Mouse (Mus musculus): Measurements from ENCODE around the gene Tlr9. TPM values are rescaled to one million over a fixed set of nuclear protein-coding genes. Genes with fewer than 3 reads are reported as not detected.

The Tlr9 gene
- polyA plus RNA-seq, 1 experiment from 2014 or later: 0.05 TPM

- Histone ChIP-seq H3K4me3 (no peak overlapping the region), H3K9me3 (replicated peaks) (no peaks in the 10 kb centered on the region), H3K4me1 (no peaks in the 10 kb centered on the region), H3K27me3 (no peaks in the 10 kb centered on the region), H3K4me2 (replicated peaks) (no peak overlapping the region), H3K9ac (no peak overlapping the region), H3K36me3 (peaks cover 98% of the 10 kb centered on the region), H3K27ac (no peak overlapping the region)
- 94% methylated on average over 10 of the region's 10 CpGs for WGBS
- no peak for ATAC-seq (ENCODE audit: low FRiP score)
Observed at GRCm38 (mm10) chr9:106237878-106238277, 15.5 kb downstream of the Tlr9 start.

- 91% methylated on average over 10 of the region's 10 CpGs for WGBS
- H3K36me3 ChIP-seq: peaks cover 65% of the 10 kb centered on the region
- ATAC-seq (ENCODE audit: low FRiP score): no peak
- no peaks in the 10 kb centered on the region for H3K27me3 ChIP-seq
- H3K4me2 ChIP-seq (replicated peaks): no peak overlapping the region
- no peak overlapping the region for H3K9ac ChIP-seq
- peaks cover 6% of the 10 kb centered on the region for H3K4me1 ChIP-seq
- no peak overlapping the region for H3K27ac ChIP-seq
- no peak overlapping the region for H3K4me3 ChIP-seq
- no peaks in the 10 kb centered on the region for H3K9me3 ChIP-seq (replicated peaks)
Observed at GRCm38 (mm10) chr9:106241541-106242164, 19.3 kb downstream of the Tlr9 start.

GRCm38 (mm10) chr9:106242813-106243488, 20.6 kb downstream of the Tlr9 start:
- peaks cover 52% of the 10 kb centered on the region for H3K36me3 ChIP-seq
- no peak overlapping the region for H3K9ac ChIP-seq
- no peak overlapping the region for H3K4me3 ChIP-seq
- H3K4me2 ChIP-seq (replicated peaks): no peak overlapping the region
- no peaks in the 10 kb centered on the region for H3K9me3 ChIP-seq (replicated peaks)
- WGBS: 74% methylated on average over 19 of the region's 19 CpGs
- H3K27me3 ChIP-seq: no peaks in the 10 kb centered on the region
- H3K27ac ChIP-seq: no peak overlapping the region
- H3K4me1 ChIP-seq: peaks cover 15% of the 10 kb centered on the region
- ATAC-seq (ENCODE audit: low FRiP score): no peak

GRCm38 (mm10) chr9:106249550-106249949, 27.2 kb downstream of the Tlr9 start:
- Histone ChIP-seq H3K9me3 (replicated peaks) (no peaks in the 10 kb centered on the region), H3K4me2 (replicated peaks) (no peak overlapping the region), H3K27me3 (no peaks in the 10 kb centered on the region), H3K36me3 (no peaks in the 10 kb centered on the region; the same call in 1 of the 2 replicates), H3K9ac (no peak overlapping the region), H3K4me1 (peaks cover 32% of the 10 kb centered on the region), H3K27ac (no peak overlapping the region), H3K4me3 (no peak overlapping the region)
- WGBS: 91% methylated on average over 11 of the region's 11 CpGs
- no peak for ATAC-seq (ENCODE audit: low FRiP score)

GRCm38 (mm10) chr9:106250245-106250644, 27.8 kb downstream of the Tlr9 start:
- ATAC-seq (ENCODE audit: low FRiP score): no peak
- peaks cover 32% of the 10 kb centered on the region for H3K4me1 ChIP-seq
- H3K9ac ChIP-seq: no peak overlapping the region
- 51% methylated on average over 4 of the region's 4 CpGs for WGBS
- no peak overlapping the region for H3K4me2 ChIP-seq (replicated peaks)
- H3K27ac ChIP-seq: no peak overlapping the region
- H3K27me3 ChIP-seq: no peaks in the 10 kb centered on the region
- no peak overlapping the region for H3K4me3 ChIP-seq
- no peaks in the 10 kb centered on the region for H3K9me3 ChIP-seq (replicated peaks)
- H3K36me3 ChIP-seq: no peaks in the 10 kb centered on the region; the same call in 1 of the 2 replicates

- no peak overlapping the region for H3K9ac ChIP-seq
- 72% methylated on average over 8 of the region's 8 CpGs for WGBS
- H3K4me2 ChIP-seq (replicated peaks): no peak overlapping the region
- no peaks in the 10 kb centered on the region for H3K27me3 ChIP-seq
- no peak overlapping the region for H3K4me3 ChIP-seq
- H3K4me1 ChIP-seq: peaks cover 31% of the 10 kb centered on the region
- no peaks in the 10 kb centered on the region for H3K9me3 ChIP-seq (replicated peaks)
- ATAC-seq (ENCODE audit: low FRiP score): no peak
- no peak overlapping the region for H3K27ac ChIP-seq
- no peaks in the 10 kb centered on the region for H3K36me3 ChIP-seq
Observed at GRCm38 (mm10) chr9:106251066-106251465, 28.7 kb downstream of the Tlr9 start.

- Histone ChIP-seq H3K4me2 (replicated peaks) (no peak overlapping the region), H3K4me1 (peaks cover 8% of the 10 kb centered on the region; the same call in 1 of the 2 replicates), H3K27me3 (no peaks in the 10 kb centered on the region), H3K27ac (no peak overlapping the region), H3K9ac (no peak overlapping the region), H3K9me3 (replicated peaks) (no peaks in the 10 kb centered on the region), H3K36me3 (no peaks in the 10 kb centered on the region), H3K4me3 (no peak overlapping the region)
- WGBS: 79% methylated on average over 2 of the region's 2 CpGs
- ATAC-seq (ENCODE audit: low FRiP score): no peak
Observed at GRCm38 (mm10) chr9:106254001-106254400, 31.6 kb downstream of the Tlr9 start.

GRCm38 (mm10) chr9:106258412-106258811, 36.0 kb downstream of the Tlr9 start:
- no peaks in the 10 kb centered on the region for H3K27me3 ChIP-seq
- 90% methylated on average over 4 of the region's 4 CpGs for WGBS
- ATAC-seq (ENCODE audit: low FRiP score): no peak
- no peak overlapping the region for H3K4me3 ChIP-seq
- no peak overlapping the region for H3K4me2 ChIP-seq (replicated peaks)
- H3K27ac ChIP-seq: no peak overlapping the region
- no peaks in the 10 kb centered on the region for H3K36me3 ChIP-seq
- H3K9ac ChIP-seq: no peak overlapping the region
- no peaks in the 10 kb centered on the region for H3K4me1 ChIP-seq
- H3K9me3 ChIP-seq (replicated peaks): no peaks in the 10 kb centered on the region

- Histone ChIP-seq H3K4me1 (no peaks in the 10 kb centered on the region), H3K4me2 (replicated peaks) (no peak overlapping the region), H3K27ac (no peak overlapping the region), H3K4me3 (no peak overlapping the region), H3K9ac (no peak overlapping the region), H3K36me3 (no peaks in the 10 kb centered on the region), H3K27me3 (no peaks in the 10 kb centered on the region), H3K9me3 (replicated peaks) (no peaks in the 10 kb centered on the region)
- 78% methylated on average over 5 of the region's 5 CpGs for WGBS
- ATAC-seq (ENCODE audit: low FRiP score): no peak
Observed at GRCm38 (mm10) chr9:106258990-106259389, 36.6 kb downstream of the Tlr9 start.

GRCm38 (mm10) chr9:106261058-106261457, 38.7 kb downstream of the Tlr9 start:
- H3K4me3 ChIP-seq: no peak overlapping the region
- H3K9ac ChIP-seq: no peak overlapping the region
- no peak overlapping the region for H3K27ac ChIP-seq
- no peak for ATAC-seq (ENCODE audit: low FRiP score)
- no peaks in the 10 kb centered on the region for H3K27me3 ChIP-seq
- no peak overlapping the region for H3K4me2 ChIP-seq (replicated peaks)
- 82% methylated on average over 6 of the region's 6 CpGs for WGBS
- H3K9me3 ChIP-seq (replicated peaks): no peaks in the 10 kb centered on the region
- no peaks in the 10 kb centered on the region for H3K4me1 ChIP-seq
- H3K36me3 ChIP-seq: no peaks in the 10 kb centered on the region

GRCm38 (mm10) chr9:106261491-106261890, 39.1 kb downstream of the Tlr9 start:
- H3K4me2 ChIP-seq (replicated peaks): no peak overlapping the region
- no peak overlapping the region for H3K4me3 ChIP-seq
- H3K9me3 ChIP-seq (replicated peaks): no peaks in the 10 kb centered on the region
- ATAC-seq (ENCODE audit: low FRiP score): no peak
- H3K27me3 ChIP-seq: no peaks in the 10 kb centered on the region
- no peak overlapping the region for H3K27ac ChIP-seq
- H3K36me3 ChIP-seq: no peaks in the 10 kb centered on the region
- H3K9ac ChIP-seq: no peak overlapping the region
- WGBS: 83% methylated on average over 3 of the region's 3 CpGs
- H3K4me1 ChIP-seq: no peaks in the 10 kb centered on the region

GRCm38 (mm10) chr9:106262075-106262474, 39.7 kb downstream of the Tlr9 start:
- Histone ChIP-seq H3K4me3 (no peak overlapping the region), H3K27ac (no peak overlapping the region), H3K4me2 (replicated peaks) (no peak overlapping the region), H3K36me3 (no peaks in the 10 kb centered on the region), H3K4me1 (no peaks in the 10 kb centered on the region), H3K27me3 (no peaks in the 10 kb centered on the region), H3K9ac (no peak overlapping the region), H3K9me3 (replicated peaks) (no peaks in the 10 kb centered on the region)
- ATAC-seq (ENCODE audit: low FRiP score): no peak
- WGBS: 92% methylated on average over 3 of the region's 3 CpGs

- 83% methylated on average over 9 of the region's 9 CpGs for WGBS
Observed at GRCm38 (mm10) chr9:106263381-106263924, 41.1 kb downstream of the Tlr9 start.

More at GRCm38 (mm10) chr9:106263381-106263924, 41.1 kb downstream of the Tlr9 start:
- no peaks in the 10 kb centered on the region for H3K9me3 ChIP-seq (replicated peaks)
- H3K27me3 ChIP-seq: no peaks in the 10 kb centered on the region
- no peak for ATAC-seq (ENCODE audit: low FRiP score)
- peaks cover 8% of the 10 kb centered on the region for H3K4me1 ChIP-seq
- H3K36me3 ChIP-seq: no peaks in the 10 kb centered on the region
- H3K9ac ChIP-seq: no peak overlapping the region
- H3K4me2 ChIP-seq (replicated peaks): no peak overlapping the region
- no peak overlapping the region for H3K4me3 ChIP-seq
- H3K27ac ChIP-seq: no peak overlapping the region

Data from hindbrain, embryonic 12.5 days (tissue).